Mouse (Mus musculus): ENCODE data around the gene Lamtor5.
"Not testable (repeated sequence)": the region's sequence is repeated elsewhere in the genome, so short reads cannot be mapped to it uniquely, and the experiment has no call there.

The Lamtor5 gene

GRCm38 (mm10) chr3:107266814-107267345 lies 11.8 kb upstream of the Lamtor5 start:
- DNase-seq (ENCODE audit: low spot score in 2 of 2), result no peak

GRCm38 (mm10) chr3:107272433-107272832 lies 6.2 kb upstream of the Lamtor5 start:
- no peak for DNase-seq (ENCODE audit: low spot score in 2 of 2)

- DNase-seq (ENCODE audit: low spot score in 2 of 2), result peak; percentile 38 to 62
Measured at GRCm38 (mm10) chr3:107273820-107274219, 4.8 kb upstream of the Lamtor5 start.

- DNase-seq (ENCODE audit: low spot score in 2 of 2), result no peak
Measured at GRCm38 (mm10) chr3:107275351-107275750, 3.3 kb upstream of the Lamtor5 start.

DNA sequence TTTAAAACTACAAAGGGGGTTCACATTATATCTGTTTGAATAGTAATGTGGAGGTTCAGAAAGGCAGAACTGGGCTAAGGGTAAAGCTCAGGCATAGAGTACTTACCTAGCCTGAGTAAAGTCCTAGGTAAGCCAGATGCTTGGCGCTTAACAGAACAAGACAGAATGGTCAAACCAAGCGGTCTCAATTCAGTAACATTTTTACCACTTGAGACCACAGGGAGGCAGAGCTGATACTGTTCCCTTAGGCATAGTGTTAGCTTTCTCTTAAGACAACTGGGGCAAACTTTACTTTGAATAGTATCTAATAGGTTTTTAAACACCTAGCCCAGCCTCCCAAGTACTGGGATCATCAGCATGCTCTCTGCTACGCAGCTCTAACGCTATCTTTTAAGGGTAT lies 2.7 kb upstream of the Lamtor5 start:
- no peak for DNase-seq (ENCODE audit: low spot score in 2 of 2)

GRCm38 (mm10) chr3:107276626-107277025 lies 2.0 kb upstream of the Lamtor5 start:
- no peak for DNase-seq (ENCODE audit: low spot score in 2 of 2)

DNA sequence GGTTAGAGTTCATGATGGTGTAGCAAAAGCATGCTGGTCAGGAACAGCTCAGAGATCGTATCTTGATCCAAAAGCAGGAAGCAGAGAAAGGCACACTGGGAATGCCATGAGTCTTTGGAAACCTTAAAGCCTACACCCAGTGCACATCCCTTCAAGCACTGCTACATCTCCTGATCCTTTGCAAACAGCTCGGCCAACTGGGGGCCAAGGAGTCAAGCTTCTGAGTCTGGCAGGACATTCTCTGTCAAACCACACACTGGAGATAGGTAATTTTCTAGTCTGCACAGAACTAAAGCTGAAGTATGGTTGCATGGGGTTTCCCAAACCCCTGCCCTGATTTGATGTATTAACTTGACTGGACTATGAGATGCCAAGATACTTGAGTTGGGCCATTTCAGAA lies 7.5 kb downstream of the Lamtor5 start:
- no peak for DNase-seq (ENCODE audit: low spot score in 2 of 2)

GRCm38 (mm10) chr3:107287346-107287745 lies 8.7 kb downstream of the Lamtor5 start:
- no peak for DNase-seq (ENCODE audit: low spot score in 2 of 2)

DNA sequence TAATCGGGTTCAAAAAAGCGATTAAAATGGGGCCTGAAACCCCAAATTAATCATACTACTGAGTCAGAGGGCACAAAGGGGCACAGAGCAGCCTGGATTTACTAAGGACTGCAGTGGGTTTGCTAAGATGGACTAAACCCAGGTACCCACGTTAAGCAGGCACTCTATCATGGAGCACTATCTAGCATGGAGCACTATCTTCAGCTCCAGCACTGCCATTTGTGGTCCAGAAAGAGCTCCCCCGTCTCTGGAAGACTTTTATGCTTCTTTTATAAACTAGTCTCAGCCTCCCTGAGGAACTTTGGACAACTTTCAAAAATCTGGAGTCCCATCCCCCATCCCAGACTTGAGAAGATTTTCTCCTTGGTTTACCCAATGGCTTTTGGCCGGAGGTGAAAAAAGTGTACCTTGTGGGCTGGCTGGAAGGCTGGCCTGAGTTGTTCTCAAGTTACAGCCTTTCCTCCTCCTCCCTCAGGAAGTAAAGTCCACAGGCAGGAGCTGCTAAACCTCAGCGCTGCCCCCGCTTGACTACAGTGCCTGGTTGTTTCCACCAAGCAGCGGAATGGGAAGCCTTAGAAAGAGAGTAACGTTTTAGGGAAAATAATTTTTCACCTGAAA lies 12.2 kb downstream of the Lamtor5 start, which contains the start of gene Slc16a4:
Slc16a4 (plus strand) TSS at position 467 of the 618 bp plus-strand sequence.
- no peak for DNase-seq (ENCODE audit: low spot score in 2 of 2)

- DNase-seq (ENCODE audit: low spot score in 2 of 2), result no peak
Measured at GRCm38 (mm10) chr3:107295672-107296360, 17.2 kb downstream of the Lamtor5 start.

DNA sequence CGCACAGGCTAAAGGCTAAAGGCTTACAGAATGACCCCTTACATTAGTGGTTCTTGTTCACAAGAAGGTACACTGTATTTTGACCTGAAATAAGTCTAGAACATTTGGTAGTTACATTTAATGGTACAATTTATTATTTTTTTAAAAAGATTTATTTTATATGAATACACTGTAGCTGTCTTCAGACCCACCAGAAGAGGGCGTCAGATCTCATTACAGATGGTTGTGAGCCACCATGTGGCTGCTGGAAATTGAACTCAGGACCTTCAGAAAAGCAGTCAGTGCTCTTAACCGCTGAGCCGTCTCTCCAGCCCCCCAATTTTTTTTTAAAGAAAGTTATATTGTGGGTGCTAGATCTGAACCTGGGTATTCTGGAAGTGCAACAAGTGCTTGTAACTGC lies 18.3 kb downstream of the Lamtor5 start:
- not testable (repeated sequence) for DNase-seq (ENCODE audit: low spot score in 2 of 2)

GRCm38 (mm10) chr3:107317338-107317737 lies 38.7 kb downstream of the Lamtor5 start:
- no peak for DNase-seq (ENCODE audit: low spot score in 2 of 2)

DNA sequence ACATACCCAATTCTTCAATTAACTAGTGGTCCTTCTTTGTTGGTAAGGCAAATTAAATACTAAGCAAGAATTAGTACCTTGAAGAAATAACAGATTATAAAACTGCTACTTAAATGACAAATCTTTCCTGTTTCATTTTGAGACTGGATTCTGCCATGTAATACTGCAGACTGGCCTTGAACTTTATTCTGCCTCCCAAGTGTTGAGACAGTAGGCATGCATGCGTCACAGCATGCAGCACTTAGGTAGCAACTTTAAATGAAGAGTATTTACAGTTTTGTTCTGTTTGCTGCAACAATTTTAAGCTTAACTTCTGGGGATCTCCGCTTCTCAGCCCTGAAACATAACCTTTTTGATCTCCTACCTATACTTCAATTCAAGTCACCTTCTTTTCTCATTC lies 42.5 kb downstream of the Lamtor5 start:
- DNase-seq (ENCODE audit: low spot score in 2 of 2), result no peak

GRCm38 (mm10) chr3:107321776-107322175 lies 43.1 kb downstream of the Lamtor5 start:
- no peak for DNase-seq (ENCODE audit: low spot score in 2 of 2)

DNA sequence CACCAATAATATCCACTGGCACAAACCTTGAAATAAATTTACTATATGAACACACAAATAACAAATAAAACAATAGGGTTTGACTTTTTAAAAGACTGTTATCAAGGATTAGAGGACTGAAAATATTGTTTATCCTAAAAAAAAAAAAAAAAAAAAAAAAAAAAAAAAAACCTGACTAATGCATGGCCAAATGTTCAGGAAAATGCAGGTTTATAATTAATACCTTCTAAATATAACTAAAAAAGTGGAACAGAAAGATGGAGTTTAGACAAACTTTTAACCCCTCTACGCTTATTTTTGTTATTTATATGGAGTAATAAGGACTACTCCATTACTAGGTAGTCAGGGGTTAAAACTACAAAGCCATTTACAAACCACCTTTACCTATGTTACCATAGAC lies 47.8 kb downstream of the Lamtor5 start:
- no peak for DNase-seq (ENCODE audit: low spot score in 2 of 2)

GRCm38 (mm10) chr3:107330503-107331424 lies 52.1 kb downstream of the Lamtor5 start:
- no peak for DNase-seq (ENCODE audit: low spot score in 2 of 2)

GRCm38 (mm10) chr3:107331746-107332126 lies 53.1 kb downstream of the Lamtor5 start:
- DNase-seq (ENCODE audit: low spot score in 2 of 2), result no peak

GRCm38 (mm10) chr3:107332127-107332959 lies 53.7 kb downstream of the Lamtor5 start:
- peak; percentile 54 to 61 for DNase-seq (ENCODE audit: low spot score in 2 of 2)

DNA sequence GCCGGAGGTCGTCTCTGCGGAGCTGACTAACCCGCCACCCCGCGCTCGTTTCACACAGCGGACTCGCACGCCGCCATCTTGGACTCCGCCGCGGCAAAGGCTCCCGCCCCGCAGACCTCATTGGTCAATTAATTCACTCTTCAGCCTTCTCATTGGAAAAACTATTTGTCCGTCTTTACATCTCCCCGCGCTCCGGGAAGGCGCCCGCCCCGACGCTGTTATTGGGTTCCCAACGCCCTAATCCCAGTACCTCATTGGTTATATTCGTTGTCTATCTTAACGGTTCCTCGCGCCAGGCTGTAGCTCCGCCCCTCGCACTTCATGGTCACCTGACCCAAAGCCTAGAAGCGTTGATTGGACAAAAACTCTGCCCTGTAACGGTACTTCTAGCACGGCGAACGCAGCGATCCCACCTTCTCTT lies 54.3 kb downstream of the Lamtor5 start:
- DNase-seq (ENCODE audit: low spot score in 2 of 2), result peak; percentile 97 to 99
